Mouse (Mus musculus): ENCODE data around the gene Fam83f.

DNA sequence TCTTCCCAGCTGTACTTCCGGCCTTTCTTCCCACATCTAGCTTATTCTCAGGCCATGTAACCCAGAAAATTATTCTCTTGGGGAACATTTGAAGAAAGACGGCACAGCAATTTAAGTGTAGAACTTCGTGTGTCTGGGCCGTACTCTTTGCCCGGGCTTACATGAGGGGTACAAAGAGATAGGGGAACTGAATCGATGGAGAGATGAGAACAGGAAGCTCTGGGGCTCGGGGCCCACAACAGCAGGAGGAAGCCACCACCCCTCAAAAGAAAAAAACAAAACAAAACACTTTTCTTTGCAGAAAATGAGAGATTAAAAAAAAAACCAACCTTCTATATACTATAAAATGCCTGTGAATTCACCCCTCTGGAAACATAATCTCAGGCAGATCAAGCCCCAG, 41.5 kb upstream of the Fam83f start:
- TF ChIP-seq CTCF (IDR thresholded peaks at IDR 0.05; ENCODE audit: low read depth, low read length) (no peak), POLR2A (IDR thresholded peaks at IDR 0.05; ENCODE audit: borderline replicate concordance, low read depth, low read length) (no peak)

Measured in bone marrow macrophage, adult 2 months (primary cell).